Mouse (Mus musculus): ENCODE data around the gene Mrpl58. TPM values are rescaled to one million over a fixed set of nuclear protein-coding genes. Genes with fewer than 3 reads are reported as not detected.

The Mrpl58 gene
- total RNA-seq (2021), result 100 to 1,000 TPM; 147 to 162 TPM
- long read RNA-seq, experiment 1, transcript Mrpl58-209 (6 exons, 2,596 nt), result major isoform, 101 of 121 reads
- long read RNA-seq, experiment 1, transcript Mrpl58-202 (6 exons, 749 nt), result minor isoform, 15 of 121 reads
- long read RNA-seq, experiment 1, partial matches to known transcripts, result 0 of 121 reads
- long read RNA-seq, experiment 1, other reads (novel, unspliced or antisense), result 3 of 121 reads
- long read RNA-seq, experiment 2, transcript Mrpl58-209 (6 exons, 2,596 nt), result major isoform, 35 of 45 reads
- long read RNA-seq, experiment 2, transcript Mrpl58-202 (6 exons, 749 nt), result minor isoform, 8 of 45 reads
- long read RNA-seq, experiment 2, partial matches to known transcripts, result 0 of 45 reads
- long read RNA-seq, experiment 2, other reads (novel, unspliced or antisense), result 2 of 45 reads

GRCm38 (mm10) chr11:115403338-115404124, at the start of gene Mrpl58:
Mrpl58 (plus strand) TSS chr11:115403752.
- DNase-seq, result peak; percentile 90 to 92

- DNase-seq, result peak; percentile 77 to 81
Observed at GRCm38 (mm10) chr11:115354183-115354582, 49.4 kb upstream of the Mrpl58 start.

GRCm38 (mm10) chr11:115358468-115358867, 45.1 kb upstream of the Mrpl58 start:
- peak; percentile 73 to 82 for DNase-seq

- no peak for DNase-seq
Observed at GRCm38 (mm10) chr11:115359293-115359692, 44.3 kb upstream of the Mrpl58 start.

GRCm38 (mm10) chr11:115359726-115360125, 43.8 kb upstream of the Mrpl58 start:
- no peak for DNase-seq

GRCm38 (mm10) chr11:115364136-115364535, 39.4 kb upstream of the Mrpl58 start:
- DNase-seq, result no peak

- DNase-seq, result no peak
Observed at GRCm38 (mm10) chr11:115366039-115366705, 37.4 kb upstream of the Mrpl58 start.

- peak in 1 of 2 experiments; percentile 15 for DNase-seq
Observed at GRCm38 (mm10) chr11:115366706-115367394, 36.7 kb upstream of the Mrpl58 start.

- DNase-seq, result peak; percentile 92 to 94
Observed at GRCm38 (mm10) chr11:115367395-115367944, 36.1 kb upstream of the Mrpl58 start, which contains the start of gene Hid1. Hid1 (minus strand) TSS chr11:115367756.

GRCm38 (mm10) chr11:115370368-115370767, 33.2 kb upstream of the Mrpl58 start:
- DNase-seq, result no peak

- no peak for DNase-seq
Observed at GRCm38 (mm10) chr11:115371354-115371753, 32.2 kb upstream of the Mrpl58 start.

- DNase-seq, result no peak
Observed at GRCm38 (mm10) chr11:115372015-115372414, 31.5 kb upstream of the Mrpl58 start.

GRCm38 (mm10) chr11:115372737-115373136, 30.8 kb upstream of the Mrpl58 start:
- DNase-seq, result no peak

GRCm38 (mm10) chr11:115373805-115374694, 29.5 kb upstream of the Mrpl58 start:
- DNase-seq, result peak; percentile 83 to 86

- no peak for DNase-seq
Observed at GRCm38 (mm10) chr11:115374695-115375425, 28.7 kb upstream of the Mrpl58 start.

GRCm38 (mm10) chr11:115376722-115377121, 26.8 kb upstream of the Mrpl58 start:
- DNase-seq, result no peak

- no peak for DNase-seq
Observed at GRCm38 (mm10) chr11:115377254-115377653, 26.3 kb upstream of the Mrpl58 start.

GRCm38 (mm10) chr11:115377854-115378253, 25.7 kb upstream of the Mrpl58 start:
- DNase-seq, result no peak

- DNase-seq, result no peak
Observed at GRCm38 (mm10) chr11:115381276-115381675, 22.3 kb upstream of the Mrpl58 start.
